Mouse (Mus musculus): ENCODE results near the gene Armc5.
A peak's percentile ranks its signal among the peaks of the same experiment; 100 is the strongest.

Gene Armc5

DNA sequence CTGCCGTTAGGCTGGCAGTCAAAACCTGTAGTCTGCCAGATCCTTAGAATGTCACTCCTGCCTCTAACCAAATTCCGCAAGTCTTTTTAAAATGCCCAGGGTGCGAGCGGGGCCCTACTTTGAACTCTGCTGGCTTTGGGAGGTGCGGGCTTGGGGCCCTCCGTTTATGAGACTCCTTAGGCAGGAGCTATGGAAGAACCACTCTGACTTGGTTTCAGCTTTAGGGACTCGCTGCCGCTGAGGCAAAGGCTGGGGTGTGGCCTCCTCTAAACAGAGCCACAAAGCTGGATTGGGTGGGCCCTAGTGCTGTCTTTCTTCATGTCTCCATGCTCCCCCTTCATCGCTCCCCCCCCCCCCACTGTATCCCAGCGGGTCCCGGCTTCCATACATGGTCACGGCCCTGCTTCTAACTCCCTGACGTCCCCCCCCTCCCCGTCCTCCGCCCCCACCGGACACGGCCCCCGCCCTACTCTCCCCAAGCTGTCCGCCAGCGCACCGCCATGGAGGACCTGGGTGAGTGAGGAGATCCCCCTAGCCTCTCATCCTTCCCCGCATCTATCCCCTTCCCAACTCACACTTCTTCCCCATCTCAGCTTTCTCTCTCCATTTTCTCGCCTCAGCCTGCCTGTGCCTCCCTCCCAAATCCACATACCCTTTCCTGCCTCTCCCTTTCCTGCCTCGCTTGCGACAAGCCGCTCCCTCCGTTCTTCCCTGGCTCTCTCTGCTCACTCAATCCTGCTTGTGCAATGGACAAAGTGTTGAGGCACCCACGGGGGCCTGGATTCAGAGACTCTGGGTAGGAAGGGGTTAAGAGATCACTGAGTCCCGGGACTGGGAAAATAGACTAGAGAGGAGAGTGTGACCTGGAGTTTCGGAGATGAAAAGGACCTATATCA lies 9.6 kb downstream of the Armc5 start, which contains the start of gene Tgfb1i1:
TSS of gene Tgfb1i1 (plus strand) at position 317 of the 896 bp plus-strand sequence.
- DNase-seq (ENCODE audit: low read depth), result no peak

DNA sequence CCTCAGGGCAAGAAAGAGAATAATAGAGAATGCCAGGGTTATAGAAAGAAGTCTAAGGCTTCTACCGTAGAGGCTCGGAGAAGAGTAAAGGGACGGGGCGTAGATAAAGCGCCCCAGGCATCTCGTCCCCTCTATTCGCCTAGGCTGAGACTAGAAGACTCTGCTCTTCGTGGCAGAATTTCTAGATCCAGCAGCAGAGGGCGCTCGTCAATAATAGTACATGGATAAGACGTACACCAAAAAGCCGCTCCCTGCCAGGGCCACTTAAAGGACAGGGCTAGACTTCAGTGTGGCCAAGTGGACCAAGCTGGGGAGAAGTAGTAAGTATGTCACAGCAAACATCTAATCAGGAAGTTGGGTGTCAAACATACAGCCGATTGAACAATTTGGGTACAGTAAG lies 10.3 kb downstream of the Armc5 start:
- DNase-seq (ENCODE audit: low read depth), result peak; percentile 68

DNA sequence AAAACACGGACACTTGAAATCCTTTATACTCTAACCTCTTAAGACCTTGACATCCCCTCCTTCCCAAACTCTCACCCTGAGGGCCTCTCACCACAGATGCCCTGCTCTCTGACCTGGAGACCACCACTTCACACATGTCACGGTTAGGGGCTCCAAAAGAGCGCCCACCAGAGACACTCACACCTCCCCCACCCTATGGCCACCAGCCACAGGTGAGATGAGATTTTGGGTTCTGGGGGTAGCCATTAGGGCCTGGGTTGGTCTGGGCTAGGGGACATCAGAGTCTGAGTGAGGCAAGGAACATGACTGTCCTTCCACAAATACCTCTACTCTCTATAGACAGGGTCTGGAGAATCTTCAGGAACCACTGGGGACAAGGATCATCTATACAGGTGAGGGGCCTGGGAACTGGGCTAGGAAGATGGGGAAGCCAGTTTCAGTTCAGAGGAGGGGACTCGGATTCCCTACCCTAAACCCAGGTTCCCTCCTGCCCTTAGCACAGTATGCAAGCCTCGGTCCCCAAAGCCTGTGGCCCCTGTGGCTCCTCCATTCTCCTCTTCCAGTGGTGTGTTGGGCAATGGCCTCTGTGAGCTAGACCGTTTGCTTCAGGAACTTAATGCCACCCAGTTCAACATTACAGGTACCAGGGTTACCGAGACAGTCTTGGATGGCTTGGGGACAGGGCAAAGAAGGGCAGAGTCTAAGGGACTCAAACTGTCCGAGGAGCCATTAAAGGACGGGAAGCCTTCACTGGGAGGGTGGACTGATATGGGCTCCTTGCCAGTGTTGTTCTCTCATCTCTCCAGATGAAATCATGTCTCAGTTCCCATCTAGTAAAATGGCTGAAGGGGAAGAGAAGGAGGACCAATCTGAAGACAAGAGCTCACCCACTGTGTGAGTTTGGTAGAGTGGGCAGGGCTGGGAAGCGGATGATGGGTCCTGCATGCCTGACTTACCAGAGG lies 11.2 kb downstream of the Armc5 start:
- DNase-seq (ENCODE audit: low read depth), result no peak

DNA sequence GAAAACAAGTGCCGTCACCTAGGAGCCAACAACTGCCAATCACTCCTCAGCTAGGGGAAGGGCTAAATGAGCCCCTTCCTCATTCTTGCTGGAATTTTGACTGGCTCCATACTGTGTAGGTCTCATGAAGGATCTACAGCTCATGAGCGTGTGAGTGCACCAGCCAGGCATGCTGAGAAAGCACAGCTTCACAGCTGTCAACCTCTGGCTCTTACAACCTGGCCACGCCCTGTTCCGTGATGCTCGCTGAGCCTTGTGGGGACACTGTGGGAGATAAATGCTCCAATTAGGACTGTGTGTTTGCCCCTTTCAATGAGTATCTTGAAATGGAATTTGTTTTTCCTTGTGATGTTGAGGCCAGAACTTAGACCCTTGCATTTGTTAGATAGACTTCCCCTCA lies 12.9 kb downstream of the Armc5 start:
- no peak for DNase-seq (ENCODE audit: low read depth)

DNA sequence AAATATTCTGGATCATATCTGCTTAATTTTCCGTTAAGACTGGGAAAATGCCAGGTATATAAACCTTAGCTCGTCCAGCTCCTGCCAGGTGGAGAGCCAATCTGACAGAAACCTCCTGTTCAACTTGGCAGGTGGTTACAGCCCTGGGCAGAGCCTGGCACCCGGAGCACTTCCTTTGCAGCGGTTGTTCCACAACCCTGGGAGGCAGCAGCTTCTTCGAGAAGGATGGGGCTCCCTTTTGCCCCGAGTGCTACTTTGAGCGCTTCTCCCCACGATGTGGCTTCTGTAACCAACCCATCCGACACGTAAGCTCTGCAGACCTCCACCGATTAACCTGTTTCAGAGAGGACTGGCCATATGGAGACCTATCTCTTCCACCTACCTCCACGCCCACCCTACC lies 14.8 kb downstream of the Armc5 start:
- no peak for DNase-seq (ENCODE audit: low read depth)

DNA sequence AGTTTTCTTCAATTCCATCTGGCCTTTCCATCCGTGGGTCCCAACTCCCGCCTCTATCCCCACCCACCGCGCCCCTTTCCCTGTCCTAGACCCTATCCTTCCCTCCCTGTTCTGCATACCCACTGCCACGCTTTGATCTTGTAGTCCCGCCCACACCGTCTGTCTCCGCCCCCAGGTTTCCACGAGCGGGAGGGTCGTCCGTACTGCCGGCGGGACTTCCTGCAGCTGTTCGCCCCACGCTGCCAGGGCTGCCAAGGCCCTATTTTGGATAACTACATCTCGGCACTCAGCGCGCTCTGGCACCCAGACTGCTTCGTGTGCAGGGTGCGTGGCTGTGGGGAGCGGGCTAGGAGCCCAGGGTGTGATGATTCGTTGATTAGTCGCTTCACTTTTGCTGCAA lies 15.5 kb downstream of the Armc5 start:
- DNase-seq (ENCODE audit: low read depth), result no peak

DNA sequence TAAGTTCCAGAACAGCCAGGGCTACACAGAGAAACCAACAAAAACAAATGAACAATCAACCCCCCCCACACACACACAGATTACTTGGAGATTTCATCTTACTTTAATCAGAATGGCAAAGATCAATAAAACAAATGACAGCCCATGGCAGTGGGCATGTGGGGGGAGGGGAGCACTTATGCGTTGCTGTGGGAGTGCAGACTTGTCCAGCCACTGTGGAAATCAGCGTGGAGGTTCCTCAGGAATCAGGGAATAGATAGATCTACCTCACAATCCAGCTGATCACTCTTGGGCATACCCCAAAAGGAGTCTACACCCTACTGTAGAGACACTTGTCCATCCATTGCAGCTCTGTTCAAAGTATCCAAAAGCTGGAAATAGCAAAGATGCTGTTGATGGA lies 17.8 kb downstream of the Armc5 start:
- no peak for DNase-seq (ENCODE audit: low read depth)

DNA sequence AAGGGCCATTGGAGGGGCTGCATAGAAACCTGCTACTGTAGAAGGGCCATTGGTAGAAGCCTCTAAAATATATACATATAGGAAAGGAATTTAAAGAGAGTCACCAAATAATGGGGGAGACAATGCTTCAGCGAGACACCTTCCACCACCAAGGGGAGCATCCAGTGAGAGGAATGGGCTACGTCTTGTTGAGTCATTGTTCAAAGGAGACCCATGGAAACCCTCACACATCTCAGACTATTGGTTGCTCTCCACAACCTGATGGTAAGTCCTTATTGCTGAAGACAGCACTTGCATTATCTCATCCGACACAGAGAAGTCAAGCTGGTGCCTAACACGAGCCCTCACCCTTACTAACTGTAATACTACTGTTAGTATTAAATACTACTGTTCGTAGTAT lies 18.6 kb downstream of the Armc5 start:
- DNase-seq (ENCODE audit: low read depth), result no peak

DNA sequence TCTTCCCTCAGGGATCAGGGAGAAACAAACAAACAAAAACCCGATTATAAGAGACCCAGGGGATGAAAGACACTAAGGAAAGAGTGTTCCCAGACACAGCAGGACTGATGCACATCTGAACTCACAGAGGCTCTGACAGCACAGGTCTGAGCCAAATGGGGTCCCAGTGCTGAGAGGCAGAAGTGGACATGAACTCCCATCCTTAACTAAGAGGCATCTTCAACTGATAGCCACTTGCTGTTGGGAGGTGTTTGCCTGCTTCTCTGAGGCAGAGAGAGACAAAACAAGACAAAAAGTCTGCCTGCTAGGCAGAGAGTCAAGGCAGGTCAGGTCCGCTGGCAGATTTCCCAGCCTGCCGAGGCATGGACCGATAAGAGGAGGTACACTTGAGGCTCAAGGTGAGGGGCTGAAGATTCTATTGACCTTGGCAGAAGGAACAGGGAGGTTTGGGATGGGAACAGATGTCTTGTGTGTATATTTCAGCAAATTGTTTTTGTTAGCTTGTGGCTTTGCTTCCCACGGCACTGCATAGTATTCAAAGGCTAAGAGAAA lies 19.7 kb downstream of the Armc5 start:
- no peak for DNase-seq (ENCODE audit: low read depth)

DNA sequence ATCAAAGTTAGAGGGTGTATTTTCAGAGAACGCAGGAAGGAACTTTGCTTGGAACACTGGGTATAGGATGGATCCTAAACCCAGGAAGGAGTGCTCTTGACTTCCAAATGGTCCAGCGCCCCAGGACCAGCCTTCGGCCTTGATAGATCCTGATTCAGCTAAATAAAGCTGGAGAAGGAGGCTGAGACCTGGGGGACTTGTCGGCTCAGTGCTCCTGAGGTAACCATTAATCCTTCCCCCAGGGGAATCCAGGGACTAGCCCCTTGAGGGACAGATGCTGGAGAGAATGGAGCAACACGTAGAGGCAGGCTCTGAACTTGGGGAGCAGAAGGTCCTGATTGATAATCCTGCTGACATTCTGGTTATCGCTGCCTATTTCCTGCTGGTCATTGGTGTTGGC lies 28.3 kb downstream of the Armc5 start, which contains the start of gene Slc5a2:
TSS of gene Slc5a2 (plus strand) at position 247 of the 400 bp plus-strand sequence.
- no peak for DNase-seq (ENCODE audit: low read depth)

DNA sequence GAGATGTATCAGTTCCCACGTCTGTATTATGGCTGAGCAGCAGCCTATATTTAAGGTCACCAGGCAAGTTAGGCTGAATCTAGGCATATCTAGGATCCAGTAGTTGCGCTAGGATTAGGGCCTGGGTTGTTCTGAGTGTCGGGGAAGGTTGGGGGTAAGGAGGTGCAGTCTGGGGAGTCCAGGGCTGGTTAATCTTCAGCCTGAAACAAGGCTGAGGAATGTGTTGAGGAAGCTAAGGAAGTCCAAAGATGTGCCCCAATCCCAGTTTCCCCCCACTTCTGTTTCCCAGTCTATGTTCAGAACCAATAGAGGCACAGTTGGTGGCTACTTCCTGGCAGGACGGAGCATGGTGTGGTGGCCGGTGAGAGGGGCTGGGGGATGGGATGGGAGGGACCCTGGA lies 28.9 kb downstream of the Armc5 start:
- DNase-seq (ENCODE audit: low read depth), result no peak

DNA sequence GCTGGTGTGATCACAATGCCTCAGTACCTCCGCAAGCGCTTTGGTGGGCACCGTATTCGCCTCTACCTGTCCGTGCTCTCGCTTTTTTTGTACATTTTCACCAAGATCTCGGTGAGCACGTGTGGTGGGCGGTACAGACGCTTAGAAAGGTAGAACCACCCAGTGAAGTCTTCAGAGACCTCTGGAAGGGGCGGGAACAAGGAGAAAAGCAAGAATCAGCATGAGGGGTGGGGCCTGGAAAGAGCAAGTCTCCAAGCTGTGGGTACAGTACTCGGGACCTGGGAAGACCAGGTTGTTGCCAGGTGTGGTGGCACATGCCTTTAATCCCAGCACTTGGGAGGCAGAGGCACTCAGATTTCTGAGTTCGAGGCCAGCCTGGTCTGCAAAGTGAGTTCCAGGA lies 30.2 kb downstream of the Armc5 start:
- DNase-seq (ENCODE audit: low read depth), result no peak

DNA sequence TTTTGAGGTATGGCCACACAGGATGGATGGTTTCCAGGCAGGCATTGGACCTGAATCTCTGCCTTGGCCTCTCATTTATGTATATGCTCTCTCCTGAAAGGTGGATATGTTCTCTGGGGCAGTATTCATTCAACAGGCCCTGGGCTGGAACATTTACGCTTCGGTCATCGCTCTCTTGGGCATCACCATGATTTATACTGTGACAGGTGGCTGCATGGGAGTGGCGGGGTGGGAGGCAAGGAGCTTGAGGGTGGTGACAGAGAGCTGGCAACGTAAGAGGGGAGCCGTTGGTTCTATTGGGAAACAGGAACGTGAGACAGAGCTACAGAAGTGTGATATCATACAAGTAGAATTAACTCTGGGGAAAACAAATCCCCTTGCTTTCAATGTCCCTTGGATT lies 30.7 kb downstream of the Armc5 start:
- no peak for DNase-seq (ENCODE audit: low read depth)

DNA sequence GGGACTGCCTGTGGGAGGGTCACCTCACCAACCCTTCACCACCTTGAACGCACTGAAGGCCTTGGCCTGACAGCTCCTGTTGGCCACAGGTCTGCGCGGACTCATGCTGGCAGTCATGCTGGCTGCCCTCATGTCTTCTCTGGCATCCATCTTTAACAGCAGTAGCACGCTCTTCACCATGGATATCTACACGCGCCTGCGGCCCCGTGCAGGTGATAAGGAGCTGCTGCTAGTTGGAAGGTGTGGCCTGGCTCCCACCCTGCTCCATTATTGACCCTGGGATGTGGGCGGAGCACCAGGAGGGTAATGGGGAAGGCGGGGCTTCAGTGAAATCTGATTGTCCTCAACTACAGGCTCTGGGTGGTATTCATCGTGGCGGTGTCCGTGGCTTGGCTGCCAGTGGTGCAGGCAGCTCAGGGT lies 33.3 kb downstream of the Armc5 start:
- no peak for DNase-seq (ENCODE audit: low read depth)

DNA sequence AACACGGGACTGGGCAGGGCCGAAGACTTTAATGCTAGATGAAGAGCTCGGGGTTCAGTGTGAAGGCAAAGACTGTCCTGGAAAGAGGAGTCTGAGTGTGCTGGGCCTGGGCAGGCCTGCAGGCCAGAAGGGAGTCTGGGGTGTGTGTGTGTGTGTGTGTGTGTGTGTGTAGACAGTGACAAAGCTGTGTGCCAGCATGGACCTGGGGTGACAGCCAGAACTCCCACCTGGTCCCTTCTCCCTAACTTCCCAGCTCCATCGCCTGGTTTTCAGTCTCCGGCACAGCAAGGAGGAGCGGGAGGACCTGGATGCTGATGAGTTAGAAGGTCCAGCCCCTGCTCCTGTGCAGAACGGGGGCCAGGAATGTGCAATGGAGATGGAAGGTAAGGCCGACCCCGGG lies 34.4 kb downstream of the Armc5 start:
- no peak for DNase-seq (ENCODE audit: low read depth)

DNA sequence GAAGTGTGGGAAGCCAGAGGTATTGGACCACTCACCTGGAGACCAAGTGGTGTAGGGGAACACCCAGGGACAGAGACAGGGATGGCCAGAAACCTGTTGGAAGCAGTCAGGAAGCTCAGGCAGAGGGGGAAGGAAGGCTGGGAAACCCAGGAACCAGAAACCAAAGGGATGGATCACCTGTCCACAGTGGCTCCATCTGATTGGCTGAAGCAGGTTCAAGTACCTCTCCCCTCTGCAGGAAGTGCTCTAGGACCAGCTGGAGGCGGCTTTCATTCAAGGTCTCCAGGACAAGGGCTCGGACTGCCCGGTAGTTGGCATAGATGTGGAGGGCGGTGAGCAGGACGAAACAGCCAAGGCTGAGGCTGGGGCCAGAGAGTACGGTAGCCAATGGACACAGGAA lies 38.9 kb downstream of the Armc5 start:
- no peak for DNase-seq (ENCODE audit: low read depth)

DNA sequence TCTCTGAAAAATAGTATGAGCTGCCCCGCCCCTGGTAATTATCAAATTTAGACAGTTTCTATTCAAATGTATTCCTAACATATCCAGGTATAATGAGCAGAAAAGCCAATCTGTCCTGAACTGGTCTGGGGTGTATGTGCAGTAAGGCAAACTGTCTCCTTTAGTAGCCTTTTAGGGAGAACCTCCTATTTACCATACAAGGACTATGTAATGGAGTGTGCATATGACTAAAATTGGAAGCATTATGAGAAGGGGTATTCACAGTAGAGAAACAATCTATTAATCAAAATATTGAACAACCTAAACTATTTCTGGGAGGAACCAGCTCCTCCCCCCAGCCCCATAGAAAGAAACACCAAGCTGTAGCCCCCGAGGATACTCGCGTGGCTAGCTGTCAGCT lies 42.6 kb downstream of the Armc5 start:
- DNase-seq (ENCODE audit: low read depth), result no peak

DNA sequence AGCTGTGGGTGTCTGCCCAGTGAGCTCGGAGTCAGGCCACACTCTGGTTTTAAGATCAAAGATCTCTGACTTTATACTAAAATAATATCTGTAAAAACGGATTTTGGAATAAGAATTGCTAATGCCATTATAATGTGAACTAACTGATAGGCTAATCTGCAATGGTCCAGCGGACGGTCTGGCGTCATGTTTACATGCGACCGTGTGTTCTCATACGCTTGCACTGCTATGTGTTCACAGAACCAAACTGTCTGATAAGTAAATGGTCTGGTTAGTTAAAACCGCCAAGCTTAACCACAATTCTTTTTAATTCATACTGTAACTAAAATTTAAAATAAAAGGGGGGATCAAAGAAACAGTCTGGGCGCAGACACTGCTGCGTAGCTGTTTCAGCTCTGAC lies 44.6 kb downstream of the Armc5 start:
- DNase-seq (ENCODE audit: low read depth), result no peak

DNA sequence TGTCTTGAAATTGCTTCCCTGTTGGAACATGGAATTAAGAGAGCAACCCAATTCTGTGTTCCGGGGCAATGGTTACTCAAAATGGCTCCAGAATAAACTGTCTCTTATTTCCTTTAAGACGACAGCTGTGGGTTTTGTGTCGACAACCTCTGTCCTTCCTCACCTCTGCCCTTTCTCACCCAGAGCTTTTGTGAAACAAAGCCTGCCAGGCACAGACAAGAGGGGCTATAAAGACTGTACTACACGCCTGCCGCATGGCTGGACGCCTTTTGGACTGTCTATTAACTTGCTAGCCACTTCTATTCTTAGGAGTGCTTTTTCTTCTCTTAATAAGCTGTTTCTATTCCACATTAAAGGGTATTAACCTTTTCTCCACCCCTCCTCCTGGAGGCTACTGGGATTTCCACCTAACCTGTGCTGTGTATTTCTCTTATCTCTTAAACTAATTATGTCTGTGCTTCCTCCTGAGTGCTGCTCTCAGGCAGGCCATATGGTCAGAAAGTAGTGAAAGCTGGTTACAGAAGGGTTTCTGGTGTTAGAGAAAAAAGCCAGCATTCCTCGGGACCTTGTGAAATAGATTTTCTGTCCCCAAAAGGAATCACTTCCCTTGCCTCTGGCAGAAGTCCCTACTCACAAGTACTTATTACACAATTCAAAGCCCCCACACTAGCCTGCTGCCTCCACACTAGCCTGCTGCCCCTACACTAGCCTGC lies 45.5 kb downstream of the Armc5 start:
- no peak for DNase-seq (ENCODE audit: low read depth)

DNA sequence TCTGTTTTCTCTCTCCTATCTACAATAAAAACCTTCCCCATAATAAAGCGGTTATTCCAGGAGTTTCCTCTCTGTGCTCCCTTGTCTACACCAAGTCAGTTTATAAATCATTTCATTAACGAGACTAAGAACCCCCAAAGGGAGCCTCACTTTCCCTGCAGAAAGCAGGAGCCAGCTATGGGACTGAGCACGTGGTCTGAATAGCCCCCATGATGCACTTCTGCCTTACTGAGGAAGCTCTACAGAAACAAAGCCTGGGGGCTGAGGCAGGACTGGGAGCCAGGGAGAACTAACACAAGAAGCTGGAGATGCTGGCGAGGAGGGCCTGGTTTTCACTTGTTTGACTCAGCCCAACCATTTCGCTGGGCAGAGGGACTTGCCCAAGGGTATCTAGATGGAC lies 46.9 kb downstream of the Armc5 start:
- no peak for DNase-seq (ENCODE audit: low read depth)

DNA sequence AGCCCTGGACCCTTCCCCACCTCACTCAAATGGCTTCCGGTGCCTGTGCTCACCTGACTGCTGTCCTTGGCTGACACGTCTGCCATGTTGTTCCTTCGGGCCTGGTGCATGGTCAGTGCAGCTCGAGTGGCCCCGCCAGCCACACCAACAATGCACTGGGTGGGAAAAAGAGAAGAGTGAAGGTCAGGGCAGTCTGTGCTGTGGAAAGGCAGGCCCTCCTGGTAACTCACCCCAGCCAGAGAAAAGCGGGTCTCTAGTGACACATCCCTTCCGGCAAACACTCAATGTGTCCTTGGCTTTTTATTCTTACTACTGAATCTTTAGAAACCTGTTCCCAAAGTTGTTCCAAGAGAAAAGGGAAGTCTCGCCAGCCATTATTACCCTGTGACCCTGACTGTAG lies 47.9 kb downstream of the Armc5 start:
- no peak for DNase-seq (ENCODE audit: low read depth)
